Mouse (Mus musculus): ENCODE results near the gene Galntl6. TPM values are rescaled to one million over a fixed set of nuclear protein-coding genes. Genes with fewer than 3 reads are reported as not detected.
A peak's percentile ranks its signal among the peaks of the same experiment; 100 is the strongest.

Gene Galntl6
- total and polyA plus RNA-seq, 2 experiments from 2014 or later, result 17.5 to 24.3 TPM

- H3K36me3 ChIP-seq (ENCODE audit: insufficient read depth, low read length), result no peaks in the 10 kb centered on the region
- H3K27me3 ChIP-seq (ENCODE audit: insufficient read depth, low read length), result no peaks in the 10 kb centered on the region
- no peak for DNase-seq (ENCODE audit: low spot score)
- no peak overlapping the region for H3K4me2 ChIP-seq (ENCODE audit: low read depth, low read length, poor library complexity, severe bottlenecking)
- no peaks in the 10 kb centered on the region for H3K9me3 ChIP-seq (ENCODE audit: low read length)
- no peaks in the 10 kb centered on the region for H3K4me1 ChIP-seq (ENCODE audit: insufficient read depth, low read length)
- H3K9ac ChIP-seq (replicated peaks; ENCODE audit: low read length, poor library complexity, severe bottlenecking), result no peak overlapping the region
- H3K27ac ChIP-seq (ENCODE audit: low read depth, low read length), result no peak overlapping the region
- no peak for ATAC-seq (ENCODE audit: low FRiP score)
- WGBS, result 73% methylated on average over 2 of the region's 2 CpGs
- H3K4me3 ChIP-seq (ENCODE audit: low read depth, low read length), result no peak overlapping the region
- TF ChIP-seq CTCF (IDR thresholded peaks at IDR 0.05), result no peak
Observed at GRCm38 (mm10) chr8:57974093-57974492, 938.3 kb downstream of the Galntl6 start.

- no peak for TF ChIP-seq CTCF (IDR thresholded peaks at IDR 0.05)
- 73% methylated on average over 3 of the region's 3 CpGs for WGBS
Observed at GRCm38 (mm10) chr8:57972832-57973231, 939.6 kb downstream of the Galntl6 start.

GRCm38 (mm10) chr8:57966676-57967075 is 945.8 kb downstream of the Galntl6 start:
- Histone ChIP-seq H3K27me3 (ENCODE audit: insufficient read depth, low read length) (no peaks in the 10 kb centered on the region), H3K9me3 (ENCODE audit: low read length) (no peaks in the 10 kb centered on the region), H3K4me1 (ENCODE audit: insufficient read depth, low read length) (no peaks in the 10 kb centered on the region), H3K36me3 (ENCODE audit: insufficient read depth, low read length) (no peaks in the 10 kb centered on the region), H3K9ac (replicated peaks; ENCODE audit: low read length, poor library complexity, severe bottlenecking) (no peak overlapping the region), H3K4me2 (ENCODE audit: low read depth, low read length, poor library complexity, severe bottlenecking) (no peak overlapping the region), H3K4me3 (ENCODE audit: low read depth, low read length) (no peak overlapping the region), H3K27ac (ENCODE audit: low read depth, low read length) (no peak overlapping the region)
- DNase-seq (ENCODE audit: low spot score), result peak; percentile 41
- no peak for ATAC-seq (ENCODE audit: low FRiP score)
- WGBS, result 25% methylated on average over 6 of the region's 6 CpGs
- peak; percentile 70 for TF ChIP-seq CTCF (IDR thresholded peaks at IDR 0.05)

More at GRCm38 (mm10) chr8:57972832-57973231, 939.6 kb downstream of the Galntl6 start:
- H3K4me2 ChIP-seq (ENCODE audit: low read depth, low read length, poor library complexity, severe bottlenecking), result no peak overlapping the region
- no peak for ATAC-seq (ENCODE audit: low FRiP score)
- DNase-seq (ENCODE audit: low spot score), result no peak
- no peaks in the 10 kb centered on the region for H3K36me3 ChIP-seq (ENCODE audit: insufficient read depth, low read length)
- H3K4me3 ChIP-seq (ENCODE audit: low read depth, low read length), result no peak overlapping the region
- H3K27ac ChIP-seq (ENCODE audit: low read depth, low read length), result no peak overlapping the region
- H3K9me3 ChIP-seq (ENCODE audit: low read length), result no peaks in the 10 kb centered on the region
- H3K4me1 ChIP-seq (ENCODE audit: insufficient read depth, low read length), result no peaks in the 10 kb centered on the region
- H3K9ac ChIP-seq (replicated peaks; ENCODE audit: low read length, poor library complexity, severe bottlenecking), result no peak overlapping the region
- H3K27me3 ChIP-seq (ENCODE audit: insufficient read depth, low read length), result no peaks in the 10 kb centered on the region

DNA sequence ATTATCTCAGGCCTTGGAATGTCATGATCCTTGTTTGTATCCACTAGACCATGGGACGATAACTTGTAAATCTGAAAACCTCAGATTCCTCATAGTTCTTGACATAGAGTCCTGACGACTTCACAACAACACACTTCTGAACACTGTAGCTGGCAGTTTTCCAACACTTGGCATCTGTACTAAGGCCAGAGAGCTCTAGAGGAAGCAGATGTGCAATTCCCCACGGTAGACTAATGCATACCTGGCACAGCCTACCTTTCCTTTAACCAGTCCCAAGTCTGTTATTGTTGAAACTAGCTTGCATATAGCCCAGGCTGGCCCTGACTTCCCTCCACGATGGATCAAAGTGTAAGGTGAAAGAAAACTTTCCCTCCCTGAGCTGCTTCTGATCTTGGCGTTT is 946.9 kb downstream of the Galntl6 start:
- ATAC-seq (ENCODE audit: low FRiP score) (no peak), DNase-seq (ENCODE audit: low spot score) (no peak)
- H3K36me3 ChIP-seq (ENCODE audit: insufficient read depth, low read length), result no peaks in the 10 kb centered on the region
- H3K9ac ChIP-seq (replicated peaks; ENCODE audit: low read length, poor library complexity, severe bottlenecking), result no peak overlapping the region
- H3K4me3 ChIP-seq (ENCODE audit: low read depth, low read length), result no peak overlapping the region
- WGBS, result 61% methylated on average over 5 of the region's 5 CpGs
- no peak overlapping the region for H3K4me2 ChIP-seq (ENCODE audit: low read depth, low read length, poor library complexity, severe bottlenecking)
- no peaks in the 10 kb centered on the region for H3K9me3 ChIP-seq (ENCODE audit: low read length)
- no peak overlapping the region for H3K27ac ChIP-seq (ENCODE audit: low read depth, low read length)
- H3K27me3 ChIP-seq (ENCODE audit: insufficient read depth, low read length), result no peaks in the 10 kb centered on the region
- H3K4me1 ChIP-seq (ENCODE audit: insufficient read depth, low read length), result no peaks in the 10 kb centered on the region
- no peak for TF ChIP-seq CTCF (IDR thresholded peaks at IDR 0.05)

- ATAC-seq (ENCODE audit: low FRiP score) (peak; percentile 85), DNase-seq (ENCODE audit: low spot score) (peak; percentile 93)
- Histone ChIP-seq H3K4me2 (ENCODE audit: low read depth, low read length, poor library complexity, severe bottlenecking) (no peak overlapping the region), H3K9ac (replicated peaks; ENCODE audit: low read length, poor library complexity, severe bottlenecking) (no peak overlapping the region), H3K36me3 (ENCODE audit: insufficient read depth, low read length) (no peaks in the 10 kb centered on the region), H3K27me3 (ENCODE audit: insufficient read depth, low read length) (no peaks in the 10 kb centered on the region), H3K4me3 (ENCODE audit: low read depth, low read length) (no peak overlapping the region), H3K9me3 (ENCODE audit: low read length) (no peaks in the 10 kb centered on the region), H3K27ac (ENCODE audit: low read depth, low read length) (no peak overlapping the region), H3K4me1 (ENCODE audit: insufficient read depth, low read length) (0 out of 2 replicates have a peak, but pooled peaks cover 3% of the 10 kb centered on the region)
- TF ChIP-seq CTCF (IDR thresholded peaks at IDR 0.05), result 0 out of 2 replicates have a peak, but pooled peaks have one; percentile 15
- 33% methylated on average over 12 of the region's 12 CpGs for WGBS
Observed at GRCm38 (mm10) chr8:57962286-57963110, 949.9 kb downstream of the Galntl6 start.

DNA sequence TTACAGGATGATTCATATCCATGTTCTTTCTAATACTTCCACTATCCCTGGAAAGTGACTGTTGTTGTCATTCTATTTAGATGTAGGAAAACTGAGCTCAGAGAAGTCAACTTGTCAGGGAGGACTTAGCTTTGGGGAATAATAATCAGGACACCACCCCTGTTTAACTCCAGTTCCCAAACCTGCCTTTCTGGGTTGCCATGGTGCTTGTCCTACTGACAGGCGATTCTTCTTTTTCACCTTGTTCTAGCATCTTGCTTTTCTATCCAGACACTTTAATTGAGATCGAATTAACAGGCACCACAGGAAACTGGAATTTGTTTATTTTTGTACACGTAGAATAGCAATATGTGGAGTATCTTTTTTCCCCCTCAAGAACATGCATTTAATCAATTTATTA is 953.3 kb downstream of the Galntl6 start:
- no peak overlapping the region for H3K4me3 ChIP-seq (ENCODE audit: low read depth, low read length)
- 0 out of 2 replicates have a peak, but pooled peaks cover 3% of the 10 kb centered on the region for H3K4me1 ChIP-seq (ENCODE audit: insufficient read depth, low read length)
- no peak overlapping the region for H3K9ac ChIP-seq (replicated peaks; ENCODE audit: low read length, poor library complexity, severe bottlenecking)
- no peak for TF ChIP-seq CTCF (IDR thresholded peaks at IDR 0.05)
- DNase-seq (ENCODE audit: low spot score) (no peak), ATAC-seq (ENCODE audit: low FRiP score) (no peak)
- no peaks in the 10 kb centered on the region for H3K36me3 ChIP-seq (ENCODE audit: insufficient read depth, low read length)
- no peaks in the 10 kb centered on the region for H3K27me3 ChIP-seq (ENCODE audit: insufficient read depth, low read length)
- no peak overlapping the region for H3K4me2 ChIP-seq (ENCODE audit: low read depth, low read length, poor library complexity, severe bottlenecking)
- WGBS, result 42% methylated on average over 3 of the region's 3 CpGs
- no peak overlapping the region for H3K27ac ChIP-seq (ENCODE audit: low read depth, low read length)
- no peaks in the 10 kb centered on the region for H3K9me3 ChIP-seq (ENCODE audit: low read length)
